Mouse (Mus musculus): ENCODE measurements around the gene Cops7b. TPM values are rescaled to one million over a fixed set of nuclear protein-coding genes. Genes with fewer than 3 reads are reported as not detected.
"Not testable (repeated sequence)": the region's sequence is repeated elsewhere in the genome, so short reads cannot be mapped to it uniquely, and the experiment has no call there.

Gene Cops7b
- total RNA-seq (2015) (5.8 and 6.8 TPM in 2 replicates), total RNA-seq (2017) (11.8 and 30.3 TPM in 2 replicates)

DNA sequence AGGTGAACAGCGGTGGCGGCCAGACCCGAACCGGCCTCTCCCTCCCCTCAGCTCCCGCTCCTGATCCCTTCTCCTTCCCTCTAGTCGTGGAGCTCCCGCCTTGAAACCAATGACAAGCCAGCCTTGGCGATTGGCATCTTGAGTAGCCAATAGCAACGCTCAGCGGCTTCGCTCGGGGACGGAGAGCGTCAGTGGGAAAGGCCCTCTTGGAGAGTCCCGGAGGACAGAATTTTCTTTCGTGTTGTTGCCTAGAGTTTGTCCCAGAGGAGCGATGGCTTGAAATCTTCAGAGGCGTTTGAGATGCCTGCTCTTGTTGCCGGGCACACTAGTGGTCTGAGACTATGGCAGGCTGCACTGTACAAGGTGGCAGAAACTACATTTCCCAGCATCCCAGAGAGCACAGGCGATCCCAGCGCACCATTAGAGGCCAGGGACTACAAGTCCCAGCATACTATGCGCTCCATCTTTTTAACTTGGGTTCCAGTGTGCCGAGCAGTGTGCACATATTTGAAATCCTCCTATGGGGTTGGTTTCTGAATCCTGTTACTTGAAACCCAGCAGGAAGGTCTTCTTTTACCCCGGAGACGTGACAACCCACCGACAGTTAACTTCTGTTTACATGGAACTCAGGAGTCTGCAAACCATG is at the start of gene Cops7b, which contains the start of gene Pde6d:
Cops7b (plus strand) TSS at position 454 of the 646 bp plus-strand sequence.
Pde6d (minus strand) TSS at position 179 of the 646 bp plus-strand sequence.
- ATAC-seq (ENCODE audit: poor library complexity, severe bottlenecking): peak; percentile 89

DNA sequence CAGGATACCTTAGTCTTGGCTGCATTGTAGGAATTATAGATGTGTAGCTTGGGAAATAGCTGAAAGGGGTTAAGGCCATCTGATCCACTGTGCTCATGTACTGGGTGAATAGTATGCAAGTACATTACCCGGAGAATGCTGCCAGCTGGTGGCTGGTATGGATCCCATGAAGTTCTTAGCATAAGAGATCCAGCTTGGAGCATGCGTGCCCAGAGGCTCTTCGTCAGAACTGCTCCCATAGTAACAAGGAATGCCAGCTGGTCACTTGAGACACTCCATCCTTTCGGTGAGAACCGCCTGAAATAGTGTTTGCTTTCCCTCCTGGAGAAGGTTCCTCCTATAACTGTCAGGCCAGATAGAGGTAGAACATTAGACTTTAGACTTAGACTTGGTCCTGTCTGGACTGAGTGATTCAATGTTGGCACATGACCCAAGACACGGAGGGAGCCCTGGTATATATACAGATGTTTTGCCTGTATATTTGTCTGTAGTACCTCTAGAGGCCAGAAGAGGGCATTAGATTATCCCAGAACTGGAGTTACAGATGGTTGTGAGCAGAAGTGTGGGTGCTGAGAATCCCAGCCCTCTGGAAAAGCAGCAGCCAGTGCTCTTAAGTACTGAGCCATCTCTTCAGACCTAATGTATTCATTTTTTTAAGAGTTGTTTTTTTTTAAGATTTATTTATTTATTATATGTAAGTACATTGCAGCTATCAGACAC is 49.1 kb upstream of the Cops7b start:
- ATAC-seq (ENCODE audit: poor library complexity, severe bottlenecking): peak; percentile 22; the same call in 1 of the 2 replicates

DNA sequence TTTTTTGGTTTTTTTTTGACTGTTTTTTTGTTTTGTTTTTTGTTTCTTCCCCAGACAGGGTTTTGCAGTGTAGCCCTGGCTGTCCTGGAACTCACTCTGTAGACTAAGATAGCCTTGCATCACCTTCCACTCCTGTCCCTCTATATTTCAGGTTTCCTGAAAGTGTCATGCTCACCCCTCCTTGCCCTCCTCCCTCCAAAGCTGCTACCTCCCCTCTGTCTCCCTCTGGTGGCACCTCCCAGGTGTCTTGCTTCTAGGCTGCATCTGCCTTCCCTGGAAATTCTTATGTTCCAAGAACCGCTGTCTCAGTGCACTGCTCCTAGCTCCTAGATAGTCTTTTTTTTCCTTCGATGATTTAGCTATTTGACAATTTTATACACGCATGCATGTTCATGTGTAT is 44.3 kb upstream of the Cops7b start:
- ATAC-seq (ENCODE audit: poor library complexity, severe bottlenecking): peak; percentile 27; the same call in 1 of the 2 replicates

DNA sequence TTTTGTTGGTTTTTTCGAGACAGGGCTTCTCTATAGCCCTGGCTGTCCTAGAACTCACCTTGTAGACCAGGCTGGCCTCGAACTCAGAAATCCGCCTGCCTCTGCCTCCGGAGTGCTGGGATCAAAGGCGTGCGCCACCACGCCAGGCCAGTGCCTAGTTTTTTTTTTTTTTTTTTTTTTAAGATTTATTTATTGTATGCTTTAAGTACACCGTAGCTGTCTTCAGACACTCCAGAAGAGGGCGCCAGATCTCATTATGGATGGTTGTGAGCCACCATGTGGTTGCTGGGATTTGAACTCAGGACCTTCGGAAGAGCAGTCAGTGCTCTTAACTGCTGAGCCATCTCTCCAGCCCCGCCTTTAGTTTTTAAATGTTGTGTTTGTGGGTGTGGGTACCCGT is 43.1 kb upstream of the Cops7b start:
- ATAC-seq (ENCODE audit: poor library complexity, severe bottlenecking): not testable (repeated sequence)

DNA sequence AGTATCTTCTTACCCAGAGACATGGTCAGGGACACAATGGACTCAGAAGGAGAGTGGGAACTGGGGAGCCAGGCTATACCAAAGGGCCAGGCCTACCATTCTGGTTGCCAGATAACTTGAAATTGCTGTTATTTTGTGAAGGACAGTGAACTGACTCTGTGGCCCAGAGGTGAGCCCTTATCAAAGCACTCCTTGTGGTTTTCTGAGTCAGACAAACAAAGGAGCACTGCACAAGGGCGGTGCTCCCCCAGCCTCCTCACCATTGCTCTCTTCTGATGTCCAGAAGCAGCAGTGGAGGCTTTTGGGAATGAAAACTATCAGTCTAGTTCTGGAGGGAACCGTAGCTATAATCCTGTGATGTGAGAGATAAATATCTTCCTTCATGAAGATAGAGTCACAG is 40.1 kb upstream of the Cops7b start:
- ATAC-seq (ENCODE audit: poor library complexity, severe bottlenecking): no peak

DNA sequence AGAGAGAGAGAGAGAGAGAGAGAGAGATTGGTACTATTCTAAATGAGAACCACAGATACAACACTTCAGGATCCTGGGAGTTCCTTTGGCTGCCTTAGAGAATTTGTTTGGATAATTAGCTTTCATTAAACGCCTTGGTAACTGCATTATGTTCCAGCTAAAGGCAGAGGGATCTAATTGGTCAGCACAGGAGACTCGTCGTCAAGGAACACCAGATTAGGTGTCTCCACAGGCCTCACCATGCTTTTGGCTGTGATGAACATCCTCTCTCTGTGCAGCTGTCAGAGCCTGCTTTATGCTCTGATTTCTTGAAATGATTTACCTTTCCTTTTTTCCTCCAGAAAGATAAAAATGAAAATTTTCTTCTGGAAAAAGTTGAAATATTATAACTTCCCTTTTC is 35.9 kb upstream of the Cops7b start:
- ATAC-seq (ENCODE audit: poor library complexity, severe bottlenecking): no peak

DNA sequence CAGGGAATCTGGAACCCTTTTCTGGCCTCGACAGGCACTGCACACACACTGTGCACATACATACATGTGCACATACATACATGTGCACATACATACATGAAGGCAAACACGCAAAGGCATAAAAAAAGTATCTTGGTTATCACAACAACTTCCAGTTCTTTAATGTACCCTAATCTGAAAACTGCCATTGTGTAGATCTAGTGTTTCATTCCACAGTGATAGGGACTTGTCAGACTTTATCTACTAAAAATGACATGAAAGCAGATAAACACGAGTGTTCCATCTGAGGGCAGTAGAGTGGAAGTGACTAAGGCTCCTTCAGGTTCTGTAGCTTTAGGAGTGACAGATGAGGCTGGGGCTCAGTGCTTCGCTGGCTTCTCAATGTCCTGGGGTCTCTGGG is 31.4 kb upstream of the Cops7b start:
- ATAC-seq (ENCODE audit: poor library complexity, severe bottlenecking): no peak

DNA sequence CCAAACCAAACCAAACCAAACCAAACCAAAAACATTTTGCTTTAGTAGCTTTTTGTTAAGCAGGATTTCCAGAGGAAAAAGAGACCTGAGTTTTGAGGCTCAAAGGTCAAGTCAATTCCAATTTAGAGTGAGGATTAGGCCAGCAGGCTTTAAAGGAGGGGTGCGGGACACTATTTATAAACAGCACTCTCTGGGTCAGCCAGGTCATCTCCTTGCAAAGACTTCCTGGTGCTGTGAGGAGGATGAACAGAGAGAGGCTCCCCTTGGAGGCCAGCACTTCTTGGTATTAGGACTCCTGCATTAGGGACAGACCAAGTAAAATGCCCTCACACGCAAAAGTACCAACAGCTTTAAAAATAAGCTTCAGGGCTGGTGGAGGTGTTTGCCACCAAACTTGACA is 30.8 kb upstream of the Cops7b start:
- ATAC-seq (ENCODE audit: poor library complexity, severe bottlenecking): no peak

DNA sequence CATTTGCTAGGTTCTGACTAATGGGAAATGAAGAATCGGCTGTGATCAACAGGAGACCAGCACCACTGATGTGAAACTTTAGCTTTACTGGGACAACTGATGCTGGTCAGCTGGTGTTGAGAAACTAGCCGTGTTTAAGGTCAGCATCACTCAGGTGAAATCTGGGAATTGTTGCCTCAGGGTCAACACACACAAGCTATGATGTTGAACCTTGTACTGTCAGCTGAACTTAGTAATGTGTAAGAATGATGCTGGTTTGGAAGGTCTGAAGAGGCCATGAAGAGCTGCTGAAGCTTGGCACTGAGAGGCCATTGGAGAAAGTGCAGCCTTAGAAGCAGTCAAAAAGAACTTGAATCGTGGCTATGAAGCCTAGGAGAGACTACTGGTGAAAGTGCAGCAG is 27.0 kb upstream of the Cops7b start:
- no peak for ATAC-seq (ENCODE audit: poor library complexity, severe bottlenecking)

DNA sequence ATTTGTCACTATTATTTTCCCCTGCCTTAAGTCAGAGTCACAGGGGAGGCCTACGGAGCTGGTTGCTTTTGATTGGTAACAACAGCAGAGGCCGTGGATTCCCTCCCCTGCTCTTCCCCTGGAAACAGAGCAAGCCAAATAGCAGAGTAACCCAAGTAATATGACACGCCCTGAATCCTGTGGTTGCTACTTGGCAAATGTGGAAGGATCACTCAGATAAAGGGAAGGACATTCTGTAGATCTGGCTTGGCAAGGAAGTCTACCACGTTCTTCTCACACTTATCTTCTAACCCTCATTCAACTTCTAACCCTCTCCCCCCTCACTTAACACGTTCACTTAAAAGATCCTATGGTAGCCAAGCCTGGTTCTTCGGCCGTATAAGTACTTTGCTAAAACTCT is 24.8 kb upstream of the Cops7b start:
- peak; percentile 51; the same call in 1 of the 2 replicates for ATAC-seq (ENCODE audit: poor library complexity, severe bottlenecking)

DNA sequence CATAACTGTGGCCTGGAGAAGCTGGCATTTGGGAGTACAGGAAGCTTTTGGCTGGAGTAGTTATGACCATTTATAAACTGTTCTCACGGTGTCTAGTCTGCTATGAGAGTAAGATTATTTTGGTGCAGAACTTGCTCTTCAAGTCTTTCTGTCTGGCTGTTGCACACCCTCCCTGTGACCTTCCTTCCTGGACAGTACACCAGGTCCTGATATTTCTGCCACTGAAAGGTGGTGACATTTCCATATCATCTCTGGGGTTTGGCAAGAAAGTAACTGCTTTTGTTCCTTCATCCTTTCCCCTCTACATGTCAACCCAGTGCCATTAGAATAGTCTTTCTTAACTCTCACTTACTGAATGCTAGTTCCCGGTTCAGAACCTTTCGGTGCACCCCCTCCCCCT is 23.5 kb upstream of the Cops7b start:
- ATAC-seq (ENCODE audit: poor library complexity, severe bottlenecking): no peak

DNA sequence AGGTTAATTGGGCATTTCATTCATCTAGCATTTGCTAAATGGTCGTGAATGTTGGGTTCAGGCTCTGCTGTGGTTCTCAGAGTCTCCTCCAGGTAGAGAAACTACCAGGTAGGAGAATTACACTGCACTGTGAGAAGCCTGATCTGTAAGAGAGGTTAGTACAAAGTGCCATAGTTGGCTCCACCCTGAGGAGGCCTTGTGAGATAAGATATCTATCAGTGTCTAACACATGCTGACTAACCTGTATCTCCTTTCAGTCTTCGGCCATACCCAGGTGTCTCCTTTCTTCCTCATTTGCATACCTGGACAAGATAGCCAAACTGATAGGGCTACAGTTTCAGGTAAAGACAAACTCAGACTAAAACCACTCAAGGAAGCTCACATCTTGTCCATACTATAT is 20.0 kb upstream of the Cops7b start:
- ATAC-seq (ENCODE audit: poor library complexity, severe bottlenecking): no peak

DNA sequence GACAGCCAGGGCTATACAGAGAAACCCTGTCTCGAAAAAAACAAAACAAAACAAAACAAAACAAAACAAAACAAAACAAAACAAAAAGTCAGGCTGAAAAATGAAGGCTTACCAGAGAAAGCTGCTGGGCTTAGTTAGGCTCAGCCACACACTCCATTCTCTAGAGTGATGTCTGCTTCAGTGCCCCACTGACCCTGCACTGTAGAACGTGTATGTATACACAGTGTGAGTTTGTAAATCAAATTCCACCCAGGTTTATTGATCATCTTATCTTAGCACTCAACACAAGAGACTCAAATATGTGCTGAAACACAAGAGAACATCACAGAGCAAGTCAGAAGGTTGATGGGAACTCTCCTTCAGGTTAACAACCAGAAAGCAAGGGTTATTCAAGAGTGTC is 14.3 kb upstream of the Cops7b start:
- no peak for ATAC-seq (ENCODE audit: poor library complexity, severe bottlenecking)

DNA sequence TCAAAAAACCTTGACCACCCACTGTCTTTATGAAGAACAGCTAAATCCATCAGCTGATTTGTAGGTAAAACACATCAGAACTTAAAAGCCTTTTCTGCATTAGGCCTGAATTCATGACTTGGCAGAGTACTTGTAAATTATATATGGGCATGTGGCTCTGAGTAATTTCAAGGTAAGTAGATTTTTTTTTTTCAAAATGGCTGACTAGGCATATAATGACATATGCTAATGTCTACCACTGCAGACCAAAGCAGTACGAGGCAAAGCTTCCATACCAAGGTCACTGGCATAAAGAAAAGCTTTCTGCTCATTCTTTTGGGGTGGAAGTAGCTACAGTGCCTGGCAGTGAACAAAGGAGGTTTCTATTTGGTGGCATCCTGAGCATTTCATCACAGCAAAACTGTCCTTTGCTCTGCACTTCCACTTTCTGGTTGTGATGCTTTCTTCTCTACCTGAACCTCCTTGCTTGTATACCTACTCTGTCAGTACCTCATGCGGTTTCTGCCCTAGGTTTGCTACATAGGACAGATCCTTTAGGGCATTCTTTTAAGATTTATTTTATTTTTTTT is 13.3 kb upstream of the Cops7b start:
- peak; percentile 56; the same call in 1 of the 2 replicates for ATAC-seq (ENCODE audit: poor library complexity, severe bottlenecking)

DNA sequence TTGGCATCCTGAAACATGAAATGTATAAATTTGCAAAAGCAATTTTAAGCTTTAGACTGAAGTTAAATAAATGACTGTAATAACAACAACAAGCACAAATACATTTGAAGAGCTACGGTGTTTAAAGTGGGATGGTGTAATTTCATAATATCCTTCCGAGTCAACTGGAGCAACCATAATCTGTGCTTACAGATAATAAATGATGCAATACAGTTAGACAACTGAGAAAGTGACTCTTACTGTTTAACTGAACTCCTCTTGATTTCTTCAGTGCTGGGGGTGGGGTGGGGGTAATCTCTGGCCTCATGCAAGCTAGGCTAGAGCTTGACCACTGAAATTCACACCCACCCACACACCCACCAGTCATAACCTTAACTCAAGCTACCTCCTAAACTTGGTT is 11.3 kb upstream of the Cops7b start:
- ATAC-seq (ENCODE audit: poor library complexity, severe bottlenecking): peak; percentile 75

DNA sequence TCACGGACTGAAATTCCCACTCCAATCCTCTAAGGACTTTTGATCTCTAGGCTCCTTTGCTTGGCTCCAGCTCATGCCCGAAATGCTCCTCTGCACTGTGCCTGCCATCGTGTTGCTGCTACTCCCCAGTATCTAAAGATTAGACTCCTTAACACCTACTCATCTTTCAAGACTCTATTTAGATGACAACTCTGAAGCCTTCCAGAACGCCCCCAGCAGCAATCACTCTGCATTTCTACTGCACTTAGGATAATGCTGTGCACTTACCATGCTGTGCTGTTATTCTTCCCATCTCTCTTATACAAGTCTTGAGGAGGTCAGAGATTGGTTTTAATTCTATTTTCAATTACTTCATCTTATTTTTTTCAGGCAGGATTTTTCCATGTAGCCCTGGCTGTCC is 10.8 kb upstream of the Cops7b start:
- no peak for ATAC-seq (ENCODE audit: poor library complexity, severe bottlenecking)

DNA sequence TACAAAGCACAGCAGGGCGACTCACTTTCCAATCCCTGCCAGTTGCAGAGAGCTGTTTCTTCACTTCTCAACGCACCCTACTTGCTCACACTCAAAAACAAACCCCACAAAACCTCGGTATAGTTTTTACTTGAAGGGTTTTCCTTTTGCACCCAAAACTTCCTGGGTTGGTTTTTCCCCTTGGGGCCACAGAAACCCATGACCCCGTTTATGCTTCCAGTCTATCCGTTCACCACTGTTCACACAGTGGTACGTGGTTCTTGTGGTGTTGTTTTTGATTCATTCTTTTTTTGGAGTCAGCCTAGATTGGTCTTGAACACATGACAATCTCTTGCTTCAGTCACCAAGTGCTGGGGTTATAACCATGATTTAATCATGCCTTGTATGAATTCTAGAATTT is 2.3 kb upstream of the Cops7b start:
- ATAC-seq (ENCODE audit: poor library complexity, severe bottlenecking): no peak

DNA sequence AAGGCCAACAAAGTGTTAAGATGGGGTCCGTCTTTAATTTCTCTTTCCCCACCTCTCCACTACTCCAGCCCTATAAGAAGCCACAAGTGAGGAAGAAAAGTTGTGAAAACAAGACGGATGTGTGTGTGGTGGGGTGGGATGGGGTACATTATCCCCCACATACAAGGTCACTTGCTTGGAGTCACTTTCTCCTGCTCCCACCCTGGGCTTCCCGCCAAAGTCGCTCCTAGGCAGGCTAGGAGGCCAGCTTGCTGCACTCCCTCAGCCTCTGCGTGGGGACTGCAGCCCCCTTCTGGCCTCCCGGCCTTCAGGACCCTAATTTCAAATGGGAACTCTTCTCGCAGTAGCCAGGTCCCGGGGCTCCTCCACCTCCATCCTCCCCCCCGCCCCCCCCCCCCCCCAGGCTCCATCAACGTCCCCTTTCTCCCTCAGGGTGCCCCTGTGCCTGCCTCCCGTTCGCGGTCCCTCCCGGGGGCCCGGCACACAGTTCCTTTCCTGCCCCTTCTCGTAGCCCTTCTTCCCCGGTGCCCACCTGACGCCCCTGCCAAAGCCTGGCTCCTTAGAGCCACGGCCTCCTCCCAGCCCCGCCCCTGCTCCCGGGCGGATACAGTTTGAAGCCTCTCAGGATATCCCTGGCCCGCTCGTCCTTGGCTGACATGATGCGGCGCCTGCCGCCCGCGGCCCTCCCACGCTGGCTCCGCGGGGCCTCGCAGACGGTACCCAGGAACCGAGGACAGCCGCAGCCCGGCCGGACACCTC is 833 bp upstream of the Cops7b start:
- ATAC-seq (ENCODE audit: poor library complexity, severe bottlenecking): peak; percentile 10

DNA sequence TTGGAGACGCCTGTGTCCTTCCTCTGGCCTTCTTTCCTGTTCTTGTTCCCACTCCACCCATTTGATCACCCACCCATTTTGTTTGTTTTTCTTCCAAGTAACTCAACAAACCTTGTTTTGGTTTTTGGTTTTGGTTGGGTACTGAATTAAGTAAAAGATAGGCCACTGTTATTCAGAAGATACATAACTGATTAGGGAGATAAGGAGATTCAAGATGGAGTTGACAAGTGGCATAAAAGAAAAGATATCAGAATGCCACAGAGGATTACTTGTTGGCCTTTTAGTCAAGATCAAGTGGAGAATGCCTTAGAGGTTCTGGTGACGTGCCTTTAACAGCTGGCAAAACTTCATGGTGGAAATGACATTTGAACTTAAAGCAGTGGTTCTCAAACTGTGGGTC is 1.0 kb downstream of the Cops7b start:
- ATAC-seq (ENCODE audit: poor library complexity, severe bottlenecking): no peak

DNA sequence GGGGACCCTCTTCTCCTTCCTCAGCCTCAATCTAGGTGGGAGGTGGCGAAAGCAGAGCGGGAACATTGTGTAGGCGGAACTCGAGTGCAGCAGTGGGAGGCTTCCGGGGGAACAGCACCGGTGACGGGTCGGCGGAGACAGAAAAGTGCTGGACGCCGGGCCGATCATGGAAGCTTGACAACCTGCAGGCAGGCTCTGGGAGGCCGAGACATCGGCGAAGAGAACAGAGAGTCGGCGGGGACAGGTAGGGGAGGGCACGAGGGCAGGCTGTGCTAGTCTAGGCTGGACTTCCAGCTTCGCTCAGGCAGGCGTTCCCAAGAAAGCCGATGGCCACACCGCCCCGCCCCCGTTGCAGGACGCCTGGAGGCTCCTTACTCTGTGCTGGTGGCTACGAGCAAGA is 4.3 kb downstream of the Cops7b start:
- ATAC-seq (ENCODE audit: poor library complexity, severe bottlenecking): peak; percentile 73

DNA sequence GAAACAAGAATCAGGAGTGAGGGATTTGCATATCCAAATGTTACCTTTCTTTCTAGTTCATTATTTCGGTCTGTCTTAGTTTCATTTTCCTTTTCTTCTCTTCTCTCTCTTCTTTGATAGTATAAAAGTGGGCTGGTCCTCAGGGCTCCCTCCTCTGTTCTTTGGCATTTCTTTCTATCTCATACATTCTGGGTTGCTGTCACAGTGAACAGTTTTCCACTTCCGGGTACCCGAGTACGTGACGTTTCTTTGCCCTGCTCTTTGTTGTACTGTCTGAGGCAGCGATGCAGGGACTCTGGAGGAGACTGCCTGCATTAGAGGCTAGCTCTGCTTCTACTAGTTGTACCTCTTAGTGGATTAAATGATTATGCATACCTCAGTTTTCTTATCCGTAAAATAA is 11.8 kb downstream of the Cops7b start:
- no peak for ATAC-seq (ENCODE audit: poor library complexity, severe bottlenecking)

Measured in megakaryocyte, adult 5-6 weeks (primary cell).